Mouse (Mus musculus) lung, adult 2 months (tissue): ENCODE results near the gene Kcnb1. TPM values are rescaled to one million over a fixed set of nuclear protein-coding genes. Genes with fewer than 3 reads are reported as not detected.
A peak's percentile ranks its signal among the peaks of the same experiment; 100 is the strongest.

Source experiments
- DNase-seq: peaks from one replicate; pipeline ENCODE4 v3.0.0; 2022
- H3K4me1 ChIP-seq: fragments of 200-500 bp; 2 replicates; pipeline ENCODE4 v1.6.1; 2011; ENCODE audit warnings: low read length; ENCODE audit not compliant: control insufficient read depth, insufficient read depth
- H3K4me3 ChIP-seq: fragments of 200-500 bp; replicated peaks from 2 replicates; pipeline ENCODE3; 2011; ENCODE audit warnings: low read depth, mild to moderate bottlenecking, control low read depth, low read length; ENCODE audit errors: extremely low read depth
- CTCF ChIP-seq: fragments of 200-500 bp; IDR thresholded peaks from 2 replicates; pipeline ENCODE4 v1.5.1; 2011; ENCODE audit warnings: mild to moderate bottlenecking, low read length, control low read depth; ENCODE audit not compliant: insufficient read depth
- POLR2A ChIP-seq: fragments of 200-500 bp; IDR thresholded peaks from 2 replicates; pipeline ENCODE4 v1.6.1; 2011; ENCODE audit warnings: low read depth, mild to moderate bottlenecking, control low read depth, low read length, borderline replicate concordance; ENCODE audit errors: extremely low read depth
- WGBS: fragments of 180-500 bp; shearing (Covaris S2); methylation state at CpG from one replicate; pipeline ENCODE4 v1.1.7; 2018; 5-methylcytosine and 5-hydroxymethylcytosine counted together
- polyA plus RNA-seq: library from polyadenylated mRNA; depleted of rRNA; stranded (reverse); fragments of >200 nt; gene quantifications from 2 replicates; pipeline ENCODE4 v1.2.3, GENCODE M21; 2012; rRNA removed

Gene Kcnb1
- 4.5 and 5.1 TPM in 2 replicates for polyA plus RNA-seq

- no peak for TF ChIP-seq POLR2A
- no peak for TF ChIP-seq CTCF
- Histone ChIP-seq H3K4me3 (peak within 1 kb of the TSS; percentile 62), H3K4me1 (peaks cover 5% of the 10 kb centered on the region; the same call in 1 of the 2 replicates)
- DNase-seq: peak; percentile 50
- under 1% methylated on average over 41 of the region's 41 CpGs for WGBS
These were observed at the start of gene Kcnb1 for GRCm38 (mm10) chr2:167190076-167190399. Gene Kcnb1, minus strand, starts transcription at chr2:167190155.

GRCm38 (mm10) chr2:167239262-167239661 is 49.3 kb upstream of the Kcnb1 start:
- TF ChIP-seq POLR2A: no peak
- no peak for TF ChIP-seq CTCF
- no peak for DNase-seq
- H3K4me3 ChIP-seq: peak overlapping the region; percentile 51
- no peaks in the 10 kb centered on the region for H3K4me1 ChIP-seq
- WGBS: 35% methylated on average over 12 of the region's 12 CpGs

- H3K4me1 ChIP-seq: peaks cover 2% of the 10 kb centered on the region
- 83% methylated on average over 9 of the region's 9 CpGs for WGBS
- no peak overlapping the region for H3K4me3 ChIP-seq
- no peak for TF ChIP-seq POLR2A
- no peak for TF ChIP-seq CTCF
- DNase-seq: no peak
These were observed 47.3 kb upstream of the Kcnb1 start for GRCm38 (mm10) chr2:167237224-167237623.

GRCm38 (mm10) chr2:167236174-167236573 is 46.2 kb upstream of the Kcnb1 start:
- WGBS: 90% methylated on average over 4 of the region's 4 CpGs
- Histone ChIP-seq H3K4me1 (peaks cover 4% of the 10 kb centered on the region), H3K4me3 (no peak overlapping the region)
- TF ChIP-seq CTCF: no peak
- no peak for TF ChIP-seq POLR2A
- no peak for DNase-seq

GRCm38 (mm10) chr2:167235338-167236018 is 45.5 kb upstream of the Kcnb1 start:
- Histone ChIP-seq H3K4me1 (peaks cover 4% of the 10 kb centered on the region), H3K4me3 (no peak overlapping the region)
- DNase-seq: no peak
- TF ChIP-seq POLR2A (0 out of 2 replicates have a peak, but pooled peaks have one; percentile 28), CTCF (no peak)
- 63% methylated on average over 17 of the region's 17 CpGs for WGBS

- WGBS: 60% methylated on average over 14 of the region's 14 CpGs
- no peak overlapping the region for H3K4me3 ChIP-seq
- H3K4me1 ChIP-seq: peaks cover 6% of the 10 kb centered on the region
- TF ChIP-seq CTCF (no peak), POLR2A (no peak)
- DNase-seq: no peak
These were observed 43.8 kb upstream of the Kcnb1 start for GRCm38 (mm10) chr2:167233771-167234170.

GRCm38 (mm10) chr2:167233009-167233335 is 43.0 kb upstream of the Kcnb1 start:
- H3K4me3 ChIP-seq: no peak overlapping the region
- no peak for DNase-seq
- TF ChIP-seq CTCF: no peak
- TF ChIP-seq POLR2A: no peak
- WGBS: 69% methylated on average over 5 of the region's 5 CpGs
- peaks cover 6% of the 10 kb centered on the region for H3K4me1 ChIP-seq

GRCm38 (mm10) chr2:167232132-167233008 is 42.4 kb upstream of the Kcnb1 start:
- TF ChIP-seq POLR2A (no peak), CTCF (no peak)
- no peak for DNase-seq
- H3K4me3 ChIP-seq: no peak overlapping the region
- H3K4me1 ChIP-seq: peaks cover 6% of the 10 kb centered on the region
- WGBS: 43% methylated on average over 14 of the region's 14 CpGs

GRCm38 (mm10) chr2:167230554-167230953 is 40.6 kb upstream of the Kcnb1 start:
- DNase-seq: no peak
- TF ChIP-seq CTCF (no peak), POLR2A (no peak)
- Histone ChIP-seq H3K4me1 (peaks cover 6% of the 10 kb centered on the region), H3K4me3 (no peak overlapping the region)
- 24% methylated on average over 15 of the region's 15 CpGs for WGBS
